Comparison of ENCODE assay signal across 7 mouse cellular contexts in the genomic region with DNA sequence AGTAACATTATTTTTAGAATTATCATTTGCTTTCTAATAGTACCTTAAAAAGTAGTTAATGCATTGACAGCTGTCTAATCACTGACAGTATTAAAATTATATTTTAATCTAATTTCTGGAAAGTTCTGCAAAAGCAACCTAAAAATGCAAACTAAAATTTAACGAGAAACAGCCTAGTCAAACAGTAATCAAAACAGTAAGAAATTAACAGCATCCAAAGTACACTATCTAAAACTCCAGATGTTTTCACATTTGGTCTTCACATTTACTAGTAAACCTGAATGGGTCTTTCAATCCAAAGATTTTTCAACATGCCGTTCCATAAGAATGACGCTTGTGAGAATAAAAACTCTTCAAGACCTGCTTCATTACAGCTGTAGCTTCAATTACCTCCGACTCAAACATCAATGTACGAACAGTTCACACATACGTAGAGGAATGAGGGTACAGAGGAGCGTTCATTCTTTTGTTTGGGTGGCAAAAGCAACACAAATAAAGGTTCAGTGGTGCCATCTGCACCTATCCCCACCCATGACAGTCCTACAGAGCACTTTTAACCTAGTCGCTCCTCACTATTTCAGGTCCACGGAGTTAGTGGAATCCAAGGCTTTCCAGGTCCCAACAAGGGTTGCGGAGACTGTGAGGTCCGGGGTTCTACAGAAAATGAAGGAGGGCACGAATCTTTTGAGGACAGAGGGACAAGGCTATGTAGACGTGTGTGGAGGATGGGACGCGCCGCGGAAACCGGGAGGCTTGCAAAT. TPM values are rescaled to one million over a fixed set of nuclear protein-coding genes. Genes with fewer than 3 reads are reported as not detected.
DNase-seq lines count a peak whose midpoint lies in the region; ATAC-seq and TF ChIP-seq lines count a peak whose summit lies in the region.

No protein-coding gene starts in this region.

- H3K4me3 ChIP-seq in neural tube, embryonic 11.5 days (ENCODE audit: low read depth, low read length): peak overlapping the region; percentile 89
- H3K4me3 ChIP-seq in cortical plate, adult 2 months (ENCODE audit: insufficient read depth, low read length): peak overlapping the region; percentile 92
- H3K4me3 ChIP-seq in hindbrain, embryonic 14.5 days (replicated peaks; ENCODE audit: low read length): peak overlapping the region; percentile 87
- H3K4me3 ChIP-seq in midbrain, embryonic 11.5 days (ENCODE audit: low read depth, low read length): peak overlapping the region; percentile 64

- H3K4me1 ChIP-seq in neural tube, embryonic 11.5 days (ENCODE audit: control insufficient read depth, insufficient read depth, low read length): peaks cover 6% of the 10 kb centered on the region; the same call in 1 of the 2 replicates
- peaks cover 2% of the 10 kb centered on the region; the same call in 1 of the 2 replicates for H3K4me1 ChIP-seq in cortical plate, adult 2 months (ENCODE audit: control insufficient read depth, insufficient read depth, low read length)
- peaks cover 19% of the 10 kb centered on the region for H3K4me1 ChIP-seq in hindbrain, embryonic 14.5 days (replicated peaks; ENCODE audit: control insufficient read depth, insufficient read depth, low read length)
- peaks cover 7% of the 10 kb centered on the region; the same call in 1 of the 2 replicates for H3K4me1 ChIP-seq in midbrain, embryonic 11.5 days (ENCODE audit: control insufficient read depth, insufficient read depth, low read length)

- no peaks in the 10 kb centered on the region for H3K9me3 ChIP-seq in neural tube, embryonic 11.5 days (ENCODE audit: control insufficient read depth, low read length)
- no peaks in the 10 kb centered on the region for H3K9me3 ChIP-seq in hindbrain, embryonic 14.5 days (ENCODE audit: control insufficient read depth, low read length)
- no peaks in the 10 kb centered on the region for H3K9me3 ChIP-seq in midbrain, embryonic 11.5 days (ENCODE audit: control insufficient read depth, low read length)

- H3K27ac ChIP-seq in neural tube, embryonic 11.5 days (ENCODE audit: low read depth, low read length): peak overlapping the region; percentile 87
- H3K27ac ChIP-seq in cortical plate, adult 2 months (ENCODE audit: insufficient read depth, low read length): no peak overlapping the region
- peak overlapping the region; percentile 89 for H3K27ac ChIP-seq in hindbrain, embryonic 14.5 days
- no peak overlapping the region; the same call in 1 of the 2 replicates for H3K27ac ChIP-seq in midbrain, embryonic 11.5 days (ENCODE audit: low read depth, low read length)

- no peak for TF ChIP-seq POLR2A in cortical plate, adult 2 months (IDR thresholded peaks at IDR 0.05; ENCODE audit: extremely low read depth, insufficient read depth, low read length)

- ATAC-seq in neural tube, embryonic 11.5 days (ENCODE audit: insufficient read depth, low FRiP score, low TSS enrichment): peak; percentile 8
- peak; percentile 0; the same call in 1 of the 2 replicates for ATAC-seq in hindbrain, embryonic 14.5 days (ENCODE audit: low FRiP score)
- ATAC-seq in midbrain, embryonic 11.5 days (ENCODE audit: low FRiP score): no peak; the same call in 1 of the 2 replicates

- peak overlapping the region; percentile 82 for H3K9ac ChIP-seq in neural tube, embryonic 11.5 days (ENCODE audit: low read length)
- peak overlapping the region; percentile 89 for H3K9ac ChIP-seq in hindbrain, embryonic 14.5 days
- peak overlapping the region; percentile 72 for H3K9ac ChIP-seq in midbrain, embryonic 11.5 days (ENCODE audit: low read length)

- H3K36me3 ChIP-seq in neural tube, embryonic 11.5 days (ENCODE audit: control insufficient read depth, insufficient read depth, low read length): no peaks in the 10 kb centered on the region
- H3K36me3 ChIP-seq in hindbrain, embryonic 14.5 days (replicated peaks; ENCODE audit: control insufficient read depth, insufficient read depth): no peaks in the 10 kb centered on the region
- H3K36me3 ChIP-seq in midbrain, embryonic 11.5 days (ENCODE audit: control insufficient read depth, insufficient read depth, low read length): no peaks in the 10 kb centered on the region

- DNase-seq in neural tube, embryonic 11.5 days (ENCODE audit: low spot score): peak; percentile 60
- no peak for DNase-seq in neural tube, embryonic 10.5 days (ENCODE audit: extremely low spot score, low spot score)
- no peak for DNase-seq in hindbrain, embryonic 14.5 days (ENCODE audit: low spot score)
- peak; percentile 94 for DNase-seq in midbrain, embryonic 11.5 days (ENCODE audit: low spot score, missing footprints)
- no peak for DNase-seq in spleen, postnatal 4 days (ENCODE audit: low spot score in 2 of 2)
- no peak for DNase-seq in adrenal gland, adult (ENCODE audit: inconsistent age in 2 of 2, low spot score in 1 of 2)

- 6% methylated on average over 18 of the region's 18 CpGs for WGBS in neural tube, embryonic 11.5 days
- WGBS in hindbrain, embryonic 14.5 days: 7% methylated on average over 18 of the region's 18 CpGs
- WGBS in midbrain, embryonic 11.5 days: 9% methylated on average over 18 of the region's 18 CpGs

- peak overlapping the region; percentile 89 for H3K4me2 ChIP-seq in neural tube, embryonic 11.5 days (ENCODE audit: low read depth)
- peak overlapping the region; percentile 74 for H3K4me2 ChIP-seq in hindbrain, embryonic 14.5 days (replicated peaks)
- H3K4me2 ChIP-seq in midbrain, embryonic 11.5 days: peak overlapping the region; percentile 92

- H3K27me3 ChIP-seq in neural tube, embryonic 11.5 days (ENCODE audit: control insufficient read depth, insufficient read depth, low read length): no peaks in the 10 kb centered on the region
- H3K27me3 ChIP-seq in hindbrain, embryonic 14.5 days (ENCODE audit: control insufficient read depth, insufficient read depth, low read length): no peaks in the 10 kb centered on the region
- H3K27me3 ChIP-seq in midbrain, embryonic 11.5 days (ENCODE audit: control insufficient read depth, insufficient read depth, low read length): no peaks in the 10 kb centered on the region

- no peak for TF ChIP-seq CTCF in cortical plate, adult 2 months (IDR thresholded peaks at IDR 0.05; ENCODE audit: extremely low read depth, insufficient read depth, low read length)

RNA-seq across cellular contexts. Expression of gene Ankib1, which starts 0.9 kb away (rescaled TPM):
- polyA plus RNA-seq in neural tube, embryonic 11.5 days (2014; fragmentation: Nextera tagmentation; extraction: Ambion mirVana): 17.3 and 17.4 TPM in 2 replicates
- polyA plus RNA-seq in cortical plate, adult 2 months (2012; rRNA removed): 19.9 and 22.4 TPM in 2 replicates
- 25.0 and 25.7 TPM in 2 replicates for polyA plus RNA-seq in hindbrain, embryonic 14.5 days (2014; fragmentation: Nextera tagmentation; extraction: Ambion mirVana)
- polyA plus RNA-seq in midbrain, embryonic 11.5 days (2014; fragmentation: Nextera tagmentation; extraction: Ambion mirVana): 15.0 and 15.9 TPM in 2 replicates

RNA-seq across cellular contexts. Expression of gene Krit1, which starts 1.1 kb away (rescaled TPM):
- polyA plus RNA-seq in neural tube, embryonic 11.5 days (2014; fragmentation: Nextera tagmentation; extraction: Ambion mirVana): 61.3 and 62.8 TPM in 2 replicates
- 46.9 and 47.3 TPM in 2 replicates for polyA plus RNA-seq in cortical plate, adult 2 months (2012; rRNA removed)
- 49.8 and 51.4 TPM in 2 replicates for polyA plus RNA-seq in hindbrain, embryonic 14.5 days (2014; fragmentation: Nextera tagmentation; extraction: Ambion mirVana)
- polyA plus RNA-seq in midbrain, embryonic 11.5 days (2014; fragmentation: Nextera tagmentation; extraction: Ambion mirVana): 68.0 and 77.8 TPM in 2 replicates

RNA-seq across cellular contexts. Expression of gene Lrrd1, which starts 43.1 kb away (rescaled TPM):
- polyA plus RNA-seq in neural tube, embryonic 11.5 days (2014; fragmentation: Nextera tagmentation; extraction: Ambion mirVana): 0.20 TPM in 1 of 2 replicates, not detected in the other
- polyA plus RNA-seq in cortical plate, adult 2 months (2012; rRNA removed): 0.13 and 0.15 TPM in 2 replicates
- 0.07 and 0.12 TPM in 2 replicates for polyA plus RNA-seq in hindbrain, embryonic 14.5 days (2014; fragmentation: Nextera tagmentation; extraction: Ambion mirVana)
- 0.10 TPM in 1 of 2 replicates, not detected in the other for polyA plus RNA-seq in midbrain, embryonic 11.5 days (2014; fragmentation: Nextera tagmentation; extraction: Ambion mirVana)

Comparison
In these comparisons a context has a peak if more than half of its experiments do, and no peak if none do; other contexts are left out.
1. DNase-seq: peak in neural tube, embryonic 11.5 days (single experiment) and midbrain, embryonic 11.5 days (single experiment); none in neural tube, embryonic 10.5 days (single experiment), hindbrain, embryonic 14.5 days (single experiment), spleen, postnatal 4 days (0 of 2) and adrenal gland, adult (0 of 2).
2. H3K27ac ChIP-seq: peak in neural tube, embryonic 11.5 days (single experiment) and hindbrain, embryonic 14.5 days (single experiment); none in cortical plate, adult 2 months (single experiment) and midbrain, embryonic 11.5 days (single experiment).
3. Peak in every context shown above with its lines, with median percentiles within 50 percentile points of each other: H3K4me2 ChIP-seq, H3K4me3 ChIP-seq and H3K9ac ChIP-seq.